In the genomic region with DNA sequence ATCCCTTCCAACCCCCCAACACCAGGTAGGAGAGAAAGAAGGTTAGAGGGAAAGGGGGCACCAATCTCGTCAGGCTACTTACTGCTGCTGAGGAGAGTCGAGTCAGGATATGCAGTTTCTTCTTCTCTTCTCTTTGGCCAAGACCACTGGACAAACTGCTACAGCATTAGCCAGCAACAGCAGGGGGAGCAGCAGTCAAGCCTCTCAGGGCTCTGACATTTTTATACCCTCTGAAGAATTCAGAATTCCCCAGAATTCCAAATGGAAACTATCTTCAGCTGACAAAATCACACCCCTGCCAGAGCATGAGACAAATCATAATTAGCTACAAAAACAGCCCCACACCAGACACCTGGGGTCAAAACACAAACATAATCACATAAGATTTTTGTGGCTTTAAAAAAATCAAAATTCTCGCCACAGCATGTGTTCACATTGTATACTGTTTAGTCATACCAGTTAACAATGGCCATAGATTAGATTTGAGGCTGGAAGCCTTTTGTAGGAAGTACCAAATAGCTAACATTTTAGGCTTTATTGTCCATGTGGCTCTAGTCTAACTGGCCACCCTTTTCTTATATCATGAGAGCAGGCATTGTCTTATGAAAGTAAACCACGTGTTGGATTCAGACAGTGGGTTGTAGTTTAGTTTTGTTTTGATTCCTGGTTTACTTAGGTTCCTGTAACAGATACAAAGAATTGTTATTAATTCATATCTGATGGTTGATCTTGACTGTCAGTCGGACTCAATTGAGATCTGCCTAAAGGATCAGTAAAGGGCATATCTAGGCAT, we compare ENCODE assay signal across 23 mouse cellular contexts. TPM values are rescaled to one million over a fixed set of nuclear protein-coding genes. Genes with fewer than 3 reads are reported as not detected.
DNase-seq lines count a peak whose midpoint lies in the region; ATAC-seq and TF ChIP-seq lines count a peak whose summit lies in the region.
"Had no signal": no experiment of that assay in that cellular context is flagged by ENCODE, and none has a peak within 500 bp of the region (broad histone marks: within the 10 kb centered on the region; RNA-seq: fewer than 3 reads in every experiment).

No protein-coding gene starts in this region.

- in situ Hi-C loops in Patski (cut with MboI; ENCODE audit: low pct_unique_long_range_greater_than_20kb), result no loop called here

- no peak overlapping the region for H3K27ac ChIP-seq in lung, embryonic 14.5 days (ENCODE audit: low read depth)
- H3K27ac ChIP-seq in hindbrain, embryonic 13.5 days, result no peak overlapping the region
- H3K27ac ChIP-seq: forebrain, embryonic 15.5 days; heart, embryonic 15.5 days; limb, embryonic 15.5 days; lung, embryonic 15.5 days; neural tube, embryonic 15.5 days had no signal

- CTCF ChIA-PET in Patski (lab: Charles Lee), result interaction anchor here (1.2 kb wide), 1 partner anchor 11 kb away, joined by 4 read pairs; no protein-coding TSS in a partner anchor

- no peaks in the 10 kb centered on the region for H3K36me3 ChIP-seq in lung, embryonic 14.5 days (ENCODE audit: insufficient read depth)
- H3K36me3 ChIP-seq in hindbrain, embryonic 13.5 days, result no peaks in the 10 kb centered on the region
- H3K36me3 ChIP-seq: forebrain, embryonic 15.5 days; heart, embryonic 15.5 days; limb, embryonic 15.5 days; lung, embryonic 15.5 days; neural tube, embryonic 15.5 days had no signal

- no peak overlapping the region for H3K4me2 ChIP-seq in lung, embryonic 14.5 days
- no peak overlapping the region for H3K4me2 ChIP-seq in hindbrain, embryonic 13.5 days
- H3K4me2 ChIP-seq: forebrain, embryonic 15.5 days; heart, embryonic 15.5 days; limb, embryonic 15.5 days; lung, embryonic 15.5 days; neural tube, embryonic 15.5 days had no signal

- H3K4me1 ChIP-seq in lung, embryonic 14.5 days (ENCODE audit: insufficient read depth), result no peaks in the 10 kb centered on the region
- H3K4me1 ChIP-seq in hindbrain, embryonic 13.5 days (replicated peaks), result no peaks in the 10 kb centered on the region
- H3K4me1 ChIP-seq: forebrain, embryonic 15.5 days; heart, embryonic 15.5 days; limb, embryonic 15.5 days; lung, embryonic 15.5 days; neural tube, embryonic 15.5 days had no signal

- H3K9me3 ChIP-seq in lung, embryonic 14.5 days (ENCODE audit: low read depth, low read length), result no peaks in the 10 kb centered on the region
- no peaks in the 10 kb centered on the region for H3K9me3 ChIP-seq in hindbrain, embryonic 13.5 days
- H3K9me3 ChIP-seq: forebrain, embryonic 15.5 days; heart, embryonic 15.5 days; limb, embryonic 15.5 days; lung, embryonic 15.5 days; neural tube, embryonic 15.5 days had no signal

- POLR2A ChIA-PET in Patski (lab: Charles Lee), result no interaction called here

- WGBS in lung, embryonic 14.5 days, result 76% methylated on average over 5 of the region's 5 CpGs
- 83% methylated on average over 5 of the region's 5 CpGs for WGBS in hindbrain, embryonic 13.5 days

- TF ChIP-seq CTCF in lung, embryonic 14.5 days (IDR thresholded peaks at IDR 0.05; ENCODE audit: low read depth), result peak; percentile 20
- TF ChIP-seq CTCF in Patski (IDR thresholded peaks at IDR 0.05), result peak; percentile 31

- DNase-seq in kidney, postnatal 10 days, result peak; percentile 45
- no peak for DNase-seq in kidney, postnatal 14 days
- no peak for DNase-seq in lung, embryonic 14.5 days
- DNase-seq in lung, postnatal 36 days, result no peak
- no peak for DNase-seq in Patski (ENCODE audit: low read depth, low spot score)
- DNase-seq in frontal cortex, postnatal 36 days (ENCODE audit: low spot score in 2 of 2), result no peak
- DNase-seq: adrenal gland, postnatal 36 days; cerebellum, adult 9-10 months; gastrocnemius, postnatal 36 days; kidney, adult 2 months; kidney, postnatal 36 days; left cerebral cortex, postnatal 4 days; lung, postnatal 4 days; right cerebral cortex, adult 18-20 months; right cerebral cortex, postnatal 4 days; thymus, postnatal 25 days had no signal

- H3K4me3 ChIP-seq in lung, embryonic 14.5 days (ENCODE audit: low read depth, low read length), result no peak overlapping the region
- no peak overlapping the region for H3K4me3 ChIP-seq in hindbrain, embryonic 13.5 days
- H3K4me3 ChIP-seq: forebrain, embryonic 15.5 days; heart, embryonic 15.5 days; limb, embryonic 15.5 days; lung, embryonic 15.5 days; neural tube, embryonic 15.5 days had no signal

- H3K9ac ChIP-seq in lung, embryonic 14.5 days, result no peak overlapping the region
- no peak overlapping the region for H3K9ac ChIP-seq in hindbrain, embryonic 13.5 days
- H3K9ac ChIP-seq: forebrain, embryonic 15.5 days; heart, embryonic 15.5 days; limb, embryonic 15.5 days; lung, embryonic 15.5 days; neural tube, embryonic 15.5 days had no signal

- H3K27me3 ChIP-seq in lung, embryonic 14.5 days (ENCODE audit: insufficient read depth, low read length), result no peaks in the 10 kb centered on the region
- no peaks in the 10 kb centered on the region for H3K27me3 ChIP-seq in Patski
- H3K27me3 ChIP-seq in hindbrain, embryonic 13.5 days, result no peaks in the 10 kb centered on the region
- H3K27me3 ChIP-seq: forebrain, embryonic 15.5 days; limb, embryonic 15.5 days; lung, embryonic 15.5 days; neural tube, embryonic 15.5 days had no signal

- ATAC-seq in lung, embryonic 14.5 days (ENCODE audit: insufficient read depth), result no peak
- ATAC-seq in Patski, result no peak
- no peak for ATAC-seq in hindbrain, embryonic 13.5 days (ENCODE audit: low FRiP score)
- ATAC-seq: forebrain, embryonic 15.5 days; midbrain, embryonic 16.5 days had no signal

RNA-seq across cellular contexts. Expression of a gene that starts 55.6 kb away (rescaled TPM):
- polyA plus RNA-seq in lung, embryonic 14.5 days (2014; fragmentation: Nextera tagmentation; extraction: Ambion mirVana), result 6.4 and 7.6 TPM in 2 replicates
- 36.5 TPM for polyA plus RNA-seq in Patski (2021)
- polyA plus RNA-seq in hindbrain, embryonic 13.5 days (2015; fragmentation: Nextera tagmentation; extraction: Ambion mirVana), result 4.3 and 5.4 TPM in 2 replicates
